Mouse (Mus musculus): Measurements from ENCODE around the gene E2f8.

GRCm38 (mm10) chr7:48897539-48898163, 16.3 kb upstream of the E2f8 start:
- TF ChIP-seq EP300 (IDR thresholded peaks at IDR 0.05) (no peak), CTCF (IDR thresholded peaks at IDR 0.05) (no peak)

Data from lung, postnatal 0 days (tissue).